Mouse (Mus musculus): ENCODE measurements around the gene Zfp30.
A peak's percentile ranks its signal among the peaks of the same experiment; 100 is the strongest.

The Zfp30 gene

DNA sequence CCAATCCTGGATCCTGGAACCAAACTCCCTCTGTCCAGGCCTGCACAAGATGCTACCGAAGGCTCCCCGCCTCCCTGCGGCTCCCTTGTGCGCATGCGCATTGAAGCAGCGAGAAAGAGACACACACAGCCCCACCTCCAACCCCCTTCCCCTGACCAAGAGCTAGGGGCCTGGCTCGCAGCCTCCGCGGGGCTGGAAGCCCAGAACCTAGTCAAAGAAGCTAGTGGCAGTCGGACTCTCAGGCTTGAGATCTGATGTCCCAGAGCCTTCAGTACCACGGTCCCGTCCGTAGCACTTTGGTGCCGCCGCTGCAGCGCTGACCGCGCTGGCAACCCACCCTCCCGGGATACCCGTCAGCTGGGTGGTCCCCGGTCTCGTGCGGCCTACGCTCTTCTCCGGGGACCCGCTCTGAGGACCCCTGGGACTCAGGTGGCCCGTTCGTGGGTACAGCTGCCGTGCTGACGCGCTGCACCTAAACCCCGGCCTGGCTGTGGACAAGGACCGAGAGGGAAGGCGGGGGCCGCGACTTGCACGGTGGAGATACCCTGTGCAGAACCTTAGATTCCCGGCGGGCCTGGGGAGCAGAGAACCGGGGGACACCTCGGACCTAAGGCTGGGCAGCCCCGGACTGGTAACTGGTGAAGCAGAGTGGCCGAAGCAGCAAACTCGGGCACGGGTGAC, at the start of gene Zfp30:
TSS of gene Zfp30 (plus strand) at position 128 of the 681 bp plus-strand sequence.
- DNase-seq, result peak; percentile 86 to 90

- no peak for DNase-seq
Observed at GRCm38 (mm10) chr7:29742258-29742657, 41.5 kb upstream of the Zfp30 start.

- no peak for DNase-seq
Observed at GRCm38 (mm10) chr7:29760476-29760875, 23.3 kb upstream of the Zfp30 start.

DNA sequence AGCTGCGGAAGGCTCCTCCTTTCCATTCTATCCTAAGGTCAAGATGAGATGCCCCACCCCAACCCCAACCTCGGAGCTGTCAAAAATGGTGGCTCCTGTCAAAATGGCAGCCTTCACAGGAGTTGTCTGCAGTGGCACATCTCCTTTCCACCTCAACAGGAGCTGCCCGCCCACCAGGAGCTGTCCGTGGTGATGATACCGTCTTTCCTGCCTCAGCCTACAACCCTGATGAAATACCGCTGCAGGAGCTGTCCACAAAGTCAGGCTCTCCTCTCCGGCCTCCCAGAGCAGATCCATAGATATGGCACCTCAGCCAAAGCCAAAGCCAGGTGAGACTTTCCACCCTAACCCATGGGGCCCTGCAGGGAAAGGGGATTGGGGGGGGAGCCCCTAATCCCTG, 19.1 kb upstream of the Zfp30 start:
- DNase-seq, result no peak

DNA sequence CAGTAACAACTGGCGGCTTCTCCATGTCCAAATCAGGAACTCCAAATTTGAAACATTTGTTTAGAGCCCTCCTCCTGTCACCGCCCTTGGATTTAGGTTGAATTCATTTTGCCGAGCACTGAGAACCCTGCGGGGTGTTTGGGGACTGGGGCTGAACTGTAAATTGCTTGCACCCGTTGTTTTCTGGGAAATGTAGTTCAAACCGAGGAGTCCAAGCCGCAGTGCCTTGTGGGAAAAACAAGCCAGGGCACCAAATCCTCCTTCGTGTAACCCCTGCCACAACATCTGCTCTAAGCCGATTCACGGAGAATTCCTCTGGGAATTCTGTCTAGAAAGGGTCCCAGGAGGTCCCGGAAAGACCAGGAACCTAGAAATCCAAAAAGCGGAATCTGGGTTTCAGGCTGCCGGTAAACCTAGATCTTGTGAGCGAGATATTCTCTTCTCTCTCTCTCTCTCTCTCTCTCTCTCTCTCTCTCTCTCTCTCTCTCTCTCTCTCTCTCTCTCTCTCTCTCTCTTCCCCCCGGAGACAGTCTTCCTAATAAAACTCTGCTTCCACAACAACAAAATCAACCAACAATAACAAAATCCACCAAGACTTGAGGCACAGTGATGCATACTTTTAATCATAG, 16.6 kb upstream of the Zfp30 start:
- peak; percentile 82 to 90 for DNase-seq

DNA sequence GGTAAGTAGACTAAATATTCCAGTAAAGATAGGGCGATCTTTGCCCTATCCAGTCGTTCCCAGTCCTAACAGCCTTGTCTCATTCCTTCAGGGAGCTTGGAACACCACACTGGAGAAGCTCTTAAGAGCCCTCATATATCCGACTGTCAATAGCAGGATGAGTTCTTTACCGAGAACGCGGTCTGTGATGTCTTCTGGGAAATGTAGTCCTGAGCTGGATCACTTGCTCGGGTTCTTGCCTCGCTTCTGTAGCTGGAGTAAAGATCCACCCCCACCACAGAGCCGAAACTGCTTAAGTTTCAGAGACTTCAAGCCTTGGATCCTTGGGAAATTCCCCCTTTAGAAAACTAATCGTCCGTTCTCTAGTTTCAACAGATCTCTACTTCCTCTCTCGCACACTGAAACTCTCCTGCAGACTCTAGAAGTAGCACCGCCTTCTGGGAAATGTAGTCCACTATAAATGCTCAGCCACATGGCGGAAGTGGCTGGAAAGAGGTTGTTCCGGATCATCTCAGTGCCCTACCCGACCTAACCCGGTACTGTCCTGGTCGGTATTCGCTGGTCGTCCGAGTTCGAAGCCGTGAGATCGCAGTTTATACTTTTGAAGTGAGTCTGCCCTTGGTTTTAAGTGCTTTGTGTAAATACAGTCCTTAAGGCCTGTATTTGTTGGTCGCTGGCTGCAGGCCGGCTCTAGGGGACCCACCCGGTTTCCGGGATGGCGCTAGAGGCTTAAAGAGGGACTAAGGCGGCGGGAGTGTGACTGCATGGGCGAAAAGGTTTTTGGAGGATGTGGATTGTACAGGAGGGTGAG, 15.5 kb upstream of the Zfp30 start, which contains the start of gene Zfp84:
TSS of gene Zfp84 (plus strand) at position 463 of the 811 bp plus-strand sequence.
- DNase-seq, result peak; percentile 78 to 87

- DNase-seq, result no peak
Observed at GRCm38 (mm10) chr7:29768980-29769379, 14.8 kb upstream of the Zfp30 start.

GRCm38 (mm10) chr7:29773503-29773902, 10.3 kb upstream of the Zfp30 start:
- no peak for DNase-seq

GRCm38 (mm10) chr7:29774371-29774770, 9.4 kb upstream of the Zfp30 start:
- no peak for DNase-seq

DNA sequence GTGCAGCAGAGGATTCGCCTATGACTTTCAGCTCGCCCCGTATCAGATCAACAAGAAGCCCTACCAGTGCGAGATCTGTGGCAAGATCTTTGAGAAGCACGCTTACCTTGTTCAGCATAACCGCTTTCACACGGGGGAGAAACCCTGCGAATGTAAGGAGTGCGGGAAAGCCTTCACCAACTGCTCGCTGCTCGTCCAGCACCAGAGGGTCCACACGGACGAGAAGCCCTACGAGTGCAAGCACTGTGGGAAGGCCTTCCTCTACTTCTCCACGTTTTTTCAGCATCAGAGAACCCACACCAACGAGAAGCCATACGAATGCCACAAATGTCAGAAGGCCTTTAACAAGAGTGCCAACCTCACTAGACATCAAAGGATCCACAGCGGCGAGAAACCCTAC, 7.2 kb upstream of the Zfp30 start:
- no peak for DNase-seq

- DNase-seq, result no peak
Observed at GRCm38 (mm10) chr7:29777372-29777771, 6.4 kb upstream of the Zfp30 start.

DNA sequence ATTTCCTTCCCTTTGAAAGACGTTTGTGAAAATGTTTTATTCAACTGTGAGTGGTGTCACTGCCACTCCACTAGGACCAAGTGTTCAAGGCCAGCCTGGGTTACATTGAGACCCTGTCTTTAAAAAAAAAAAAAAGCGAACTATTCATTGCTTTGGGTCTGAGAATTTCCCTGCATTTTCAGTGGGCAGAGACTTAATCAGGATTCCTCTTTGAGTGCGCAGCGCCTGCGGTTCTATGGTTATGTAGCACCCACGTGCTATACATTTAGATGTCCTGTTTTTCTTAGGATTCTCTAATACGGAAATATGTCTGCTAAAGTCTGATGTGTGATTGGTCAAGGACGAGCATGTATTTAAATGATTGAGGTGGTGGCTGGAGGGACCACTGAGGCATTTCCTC, 1.2 kb downstream of the Zfp30 start:
- no peak for DNase-seq

DNA sequence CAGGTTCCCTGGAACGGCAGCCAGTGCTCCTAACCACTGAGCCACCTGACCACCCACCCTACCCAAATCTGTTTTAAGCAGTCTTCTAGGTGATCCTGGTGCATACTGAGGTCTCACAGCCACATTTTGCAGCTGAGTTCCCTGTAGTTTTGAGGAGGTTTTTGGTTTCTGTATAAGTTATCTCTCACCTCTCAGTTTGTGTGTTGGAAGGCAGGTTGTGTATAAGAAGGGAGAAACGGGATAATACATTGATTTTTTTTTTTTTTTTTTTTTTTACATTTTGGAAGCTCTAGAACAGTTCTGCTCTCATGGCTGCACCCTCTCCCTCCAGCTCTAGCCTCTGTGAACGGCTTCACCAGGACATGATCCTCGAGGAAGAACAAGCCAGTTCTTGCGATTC, 2.1 kb downstream of the Zfp30 start:
- DNase-seq, result no peak

DNA sequence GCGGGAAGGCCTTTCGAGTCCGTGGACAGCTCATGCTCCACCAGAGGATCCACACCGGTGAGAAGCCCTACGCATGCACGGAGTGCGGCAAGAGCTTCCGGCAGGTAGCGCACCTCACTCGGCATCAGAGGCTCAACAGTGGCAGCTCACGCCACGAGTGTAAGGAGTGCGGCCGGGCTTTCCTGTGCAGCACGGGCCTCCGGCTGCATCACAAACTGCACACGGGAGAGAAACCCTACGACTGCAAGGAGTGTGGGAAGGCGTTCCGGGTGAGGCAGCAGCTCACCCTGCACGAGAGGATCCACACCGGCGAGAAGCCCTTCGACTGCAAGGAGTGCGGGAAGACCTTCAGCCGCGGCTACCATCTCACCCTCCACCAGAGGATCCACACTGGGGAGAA, 9.1 kb downstream of the Zfp30 start:
- no peak for DNase-seq

- no peak for DNase-seq
Observed at GRCm38 (mm10) chr7:29807046-29807445, 23.2 kb downstream of the Zfp30 start.

DNA sequence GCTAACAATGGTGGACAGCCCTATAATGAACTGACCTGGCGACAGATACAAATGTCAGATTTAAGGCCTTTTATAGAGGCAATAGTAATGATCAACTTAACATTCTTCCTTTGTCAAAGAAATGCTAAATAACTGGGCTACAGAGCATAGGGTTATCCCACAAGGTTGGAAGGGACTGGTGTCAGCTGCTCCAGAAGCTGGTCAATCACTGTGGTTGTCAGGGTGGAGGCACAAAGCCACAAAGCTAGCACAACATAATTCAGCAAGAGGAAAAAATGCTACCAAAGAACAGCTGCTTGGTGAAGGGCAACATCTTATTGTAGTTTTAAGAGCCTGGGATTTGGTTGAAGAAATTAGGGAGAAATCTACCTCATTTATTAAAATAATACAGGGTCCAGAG, 28.4 kb downstream of the Zfp30 start:
- no peak for DNase-seq

- no peak for DNase-seq
Observed at GRCm38 (mm10) chr7:29814381-29814780, 30.6 kb downstream of the Zfp30 start.

DNA sequence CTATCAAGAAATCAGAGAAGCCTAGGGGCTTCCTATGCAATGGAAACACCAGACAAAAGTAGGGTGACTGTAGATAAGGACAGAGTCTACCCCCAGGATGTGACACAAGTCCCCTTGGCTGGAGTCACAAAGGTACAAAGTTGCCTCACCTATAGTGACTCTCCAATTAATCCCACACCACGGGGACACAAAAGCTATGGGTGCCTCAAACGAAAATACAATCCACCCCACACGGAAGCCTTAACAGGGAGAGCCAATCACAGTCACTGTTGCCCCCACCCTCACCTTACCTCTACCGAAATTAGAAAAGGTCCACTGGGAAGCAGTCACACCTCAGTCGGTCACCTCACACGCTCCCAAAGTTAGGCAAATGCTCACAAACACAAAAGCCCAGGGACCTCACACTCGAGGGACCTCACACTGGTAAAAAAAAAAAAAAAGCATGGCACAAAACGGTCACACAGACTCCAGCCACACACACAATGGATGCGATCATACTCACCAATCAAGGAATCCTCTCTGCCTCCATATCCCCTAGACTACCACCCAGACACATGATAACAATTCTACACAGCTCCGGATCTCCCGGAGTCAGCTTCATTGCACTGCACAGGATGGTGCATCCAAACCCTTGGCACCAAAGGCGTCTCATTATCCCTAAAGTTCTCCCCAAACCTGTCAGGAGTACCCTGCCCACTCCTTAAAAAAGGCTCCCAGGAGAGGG, 31.4 kb downstream of the Zfp30 start:
- no peak for DNase-seq

DNA sequence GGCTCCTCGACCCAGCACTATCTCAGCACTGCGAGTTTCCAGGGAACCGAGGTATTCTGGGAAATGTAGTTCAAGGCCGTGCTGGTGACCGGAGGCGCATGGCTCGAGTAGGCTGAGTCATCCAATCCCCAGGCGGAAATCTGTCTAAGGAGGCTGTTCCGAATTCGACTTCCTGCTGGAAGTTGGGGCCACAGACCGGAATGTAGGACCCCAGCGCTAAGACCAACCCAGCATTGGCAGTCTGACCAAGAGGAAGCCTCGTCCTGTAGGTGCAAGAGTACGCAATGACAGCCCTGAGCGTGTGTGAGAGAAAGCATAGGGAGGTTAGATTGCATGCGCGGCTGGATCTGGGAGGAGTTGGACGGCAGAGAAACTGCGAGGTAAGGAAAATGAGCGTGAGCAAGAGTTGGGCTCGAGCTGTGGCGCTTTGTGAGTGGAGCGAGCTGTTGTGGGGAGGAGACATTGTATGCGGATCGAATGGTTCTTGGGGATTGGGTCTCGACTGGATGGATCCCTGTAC, 32.2 kb downstream of the Zfp30 start, which contains the start of gene Zfp790:
TSS of gene Zfp790 (plus strand) at position 205 of the 520 bp plus-strand sequence.
- peak; percentile 82 to 85 for DNase-seq

DNA sequence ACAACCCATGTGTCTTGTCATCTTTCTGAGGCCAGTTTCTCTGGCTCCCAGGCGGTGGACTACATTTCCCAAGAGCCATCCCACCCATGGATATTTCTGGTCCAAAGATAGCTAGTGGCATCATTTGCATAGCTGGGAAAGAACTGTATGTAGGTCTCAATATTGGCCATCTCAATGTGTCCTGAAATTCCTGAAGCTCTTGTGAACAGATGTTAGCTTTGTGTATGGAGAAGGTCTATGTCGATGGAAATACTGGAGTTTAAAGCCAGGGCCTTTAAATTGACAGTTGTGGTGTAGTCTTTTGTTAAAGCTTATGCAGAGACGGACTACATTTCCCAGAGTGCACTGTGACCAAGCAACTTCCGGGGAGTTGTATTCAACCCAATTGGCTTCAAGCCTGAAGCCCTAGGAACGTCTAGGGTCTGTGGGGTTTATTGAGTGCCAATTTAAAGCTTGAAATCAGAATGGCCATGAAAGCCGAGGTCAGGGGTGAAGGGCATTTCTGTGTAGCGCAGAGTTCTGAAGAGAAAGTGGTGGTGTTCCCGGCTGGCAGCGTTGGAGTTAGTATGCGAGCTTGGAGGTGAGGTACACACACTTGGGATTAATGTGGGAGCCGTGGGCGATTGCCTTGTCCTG, 34.9 kb downstream of the Zfp30 start:
- DNase-seq, result peak; percentile 59 to 79

- no peak for DNase-seq
Observed at GRCm38 (mm10) chr7:29828001-29828400, 44.2 kb downstream of the Zfp30 start.

DNA sequence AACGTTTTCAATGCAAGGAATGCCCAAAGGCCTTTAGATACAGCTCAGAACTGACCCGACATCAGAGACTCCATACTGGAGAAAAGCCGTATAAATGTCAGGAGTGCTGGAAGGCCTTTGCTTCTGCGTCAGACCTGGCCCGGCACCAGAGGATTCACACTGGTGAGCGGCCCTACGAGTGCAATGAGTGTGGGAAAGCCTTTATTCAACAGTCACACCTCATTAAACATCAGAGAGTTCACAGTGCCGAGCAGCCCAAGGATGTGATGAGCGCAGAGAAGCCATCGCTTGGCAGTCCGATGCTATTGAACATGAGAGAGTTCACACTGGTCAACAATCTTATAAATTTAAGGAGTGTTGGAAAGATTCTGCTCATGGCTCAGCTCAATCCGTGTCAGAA, 46.0 kb downstream of the Zfp30 start:
- DNase-seq, result no peak

Data from cerebellum, postnatal 36 days (tissue).